Mouse (Mus musculus) heart, postnatal 0 days (tissue): ENCODE data around the gene Sfi1.
"Not testable (repeated sequence)": the region's sequence is repeated elsewhere in the genome, so short reads cannot be mapped to it uniquely, and the experiment has no call there.

Experiments used
- CTCF ChIP-seq: IDR thresholded peaks from 2 replicates; pipeline ENCODE4 v1.5.1; 2016; ENCODE audit warnings: antibody characterized with exemption, control low read depth, low read depth
- EP300 ChIP-seq: IDR thresholded peaks from 2 replicates; pipeline ENCODE4 v1.6.1; 2016; ENCODE audit warnings: antibody characterized with exemption, low read depth

DNA sequence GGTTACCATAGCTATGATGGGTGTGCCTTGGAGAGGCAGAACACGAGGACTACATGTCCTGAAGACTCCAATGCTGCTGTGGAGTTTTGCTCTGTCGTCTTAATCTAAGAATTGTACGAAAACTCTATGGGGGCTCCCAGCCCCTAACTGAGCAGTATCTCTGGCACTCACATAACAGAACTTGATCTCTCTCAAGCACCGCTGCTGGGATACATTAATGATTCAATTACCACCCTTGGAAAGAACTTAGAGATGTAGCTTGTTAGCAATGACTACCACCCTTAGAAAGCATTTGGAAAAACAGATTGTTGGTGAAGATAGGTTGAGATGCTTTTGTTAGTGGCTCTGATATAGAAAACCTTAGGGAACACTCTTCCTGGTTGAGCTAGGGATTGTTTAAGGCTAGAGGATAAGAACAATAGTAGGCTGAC lies 25.7 kb downstream of the Sfi1 start:
- not testable (repeated sequence) for TF ChIP-seq CTCF, EP300
